Mouse (Mus musculus) olfactory bulb, adult 2 months (tissue): ENCODE data around the gene Gm44790.

Experiments
- CTCF ChIP-seq: fragments of 200-500 bp; IDR thresholded peaks from 2 replicates; pipeline ENCODE4 v1.5.1; 2012; ENCODE audit warnings: low read depth, mild to moderate bottlenecking, low read length, moderate library complexity; ENCODE audit not compliant: insufficient read depth
- POLR2A ChIP-seq: fragments of 200-500 bp; IDR thresholded peaks from 2 replicates; pipeline ENCODE4 v1.6.1; 2012; ENCODE audit warnings: mild to moderate bottlenecking, low read depth, low read length, moderate library complexity; ENCODE audit not compliant: insufficient read depth

DNA sequence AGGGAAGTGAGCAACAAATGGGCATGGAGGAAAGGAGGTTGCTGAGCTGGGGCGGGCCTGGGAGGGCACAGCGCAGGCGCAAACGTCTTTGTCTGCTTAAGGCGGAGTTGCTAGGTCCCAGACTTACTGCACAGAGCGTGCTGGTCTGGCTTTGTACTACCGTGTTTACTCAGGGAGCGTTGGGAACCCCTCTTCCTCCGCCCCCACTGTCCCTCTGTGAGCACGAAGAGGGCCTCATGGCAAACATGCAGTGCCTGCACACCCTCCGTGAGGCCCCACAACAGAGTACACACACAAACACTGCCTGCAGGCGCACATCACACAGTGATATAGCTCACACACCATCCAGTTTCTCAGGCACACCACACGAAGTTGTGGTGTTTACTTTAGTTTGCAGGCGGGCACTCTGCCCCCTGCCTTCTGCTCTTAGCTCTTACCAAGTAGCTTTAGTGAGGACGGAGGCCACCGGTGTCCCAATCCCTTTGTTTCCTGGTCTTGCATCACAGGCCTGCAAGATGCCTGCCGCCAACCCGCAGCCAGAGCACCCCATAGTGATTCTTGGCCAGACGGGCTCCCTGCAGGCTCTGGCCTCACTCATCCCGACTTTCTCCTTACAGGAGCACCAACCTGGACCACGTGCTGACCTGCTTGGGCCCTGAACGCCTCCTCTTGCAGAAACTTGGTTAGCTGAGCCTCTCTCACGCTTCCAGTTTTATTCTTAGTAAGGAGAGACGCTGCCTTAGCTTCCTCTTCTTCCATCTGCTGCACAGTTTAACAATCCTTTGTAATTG lies 61.1 kb downstream of the Gm44790 start:
- TF ChIP-seq POLR2A (peak; percentile 51; the same call in 1 of the 2 replicates), CTCF (no peak)
